Mouse (Mus musculus): ENCODE measurements around the gene Blvra.

DNA sequence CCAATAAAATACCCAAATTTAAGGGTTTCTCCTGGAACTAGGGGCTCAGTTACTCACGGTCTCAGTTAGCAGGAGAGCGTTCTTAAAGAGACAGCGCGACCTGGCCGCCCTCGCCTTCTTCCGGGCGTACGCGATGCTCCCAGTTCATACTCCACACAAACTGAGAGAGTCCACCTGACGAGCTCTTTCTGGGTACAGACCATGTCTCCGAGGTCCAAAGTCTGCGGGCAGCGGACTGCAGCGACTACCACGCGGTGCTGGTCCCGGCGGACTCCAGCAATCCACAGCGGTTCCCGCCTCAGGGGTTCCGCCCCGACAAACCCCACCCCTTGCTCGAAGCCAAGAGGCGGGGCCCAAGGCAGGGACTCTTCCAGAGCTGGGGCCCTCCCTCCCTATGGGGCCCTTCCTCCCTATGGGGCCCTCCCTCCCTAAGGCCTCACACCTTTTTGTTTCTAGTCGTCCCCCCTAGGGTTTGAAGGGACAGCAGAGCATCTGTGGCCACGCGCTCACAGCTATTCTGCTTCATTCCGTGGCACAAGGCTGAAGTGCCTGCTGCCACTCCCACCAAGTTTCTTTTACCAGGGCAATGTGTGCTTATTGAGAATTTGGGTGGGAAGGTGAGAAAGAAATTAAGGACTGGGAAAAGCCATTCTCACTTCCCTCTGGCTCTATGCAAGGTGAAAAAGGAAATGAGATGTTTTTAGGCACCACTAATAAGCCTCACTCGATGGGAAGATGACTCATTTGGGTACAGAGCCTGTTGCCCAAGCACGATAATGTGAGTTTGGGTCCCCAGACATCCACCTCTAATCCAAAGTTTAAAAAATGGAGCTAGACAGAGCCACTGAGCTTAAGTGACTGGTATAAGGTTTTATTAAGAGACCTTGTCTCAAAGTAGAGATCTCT, 72.9 kb downstream of the Blvra start, which contains the start of gene Itpripl1:
- no peak for TF ChIP-seq CTCF (IDR thresholded peaks at IDR 0.05; ENCODE audit: low read depth)
- no peak for TF ChIP-seq EP300 (optimal IDR thresholded peaks at IDR 0.05)

Measured in stomach, postnatal 0 days (tissue).